Mouse (Mus musculus): ENCODE measurements around the gene Gltpd2. TPM values are rescaled to one million over a fixed set of nuclear protein-coding genes. Genes with fewer than 3 reads are reported as not detected.
"Not testable (repeated sequence)": the region's sequence is repeated elsewhere in the genome, so short reads cannot be mapped to it uniquely, and the experiment has no call there.

The Gltpd2 gene
- total RNA-seq (2021) = not detected
- long read RNA-seq, experiment 1 = 0 reads
- long read RNA-seq, experiment 2 = 0 reads

DNA sequence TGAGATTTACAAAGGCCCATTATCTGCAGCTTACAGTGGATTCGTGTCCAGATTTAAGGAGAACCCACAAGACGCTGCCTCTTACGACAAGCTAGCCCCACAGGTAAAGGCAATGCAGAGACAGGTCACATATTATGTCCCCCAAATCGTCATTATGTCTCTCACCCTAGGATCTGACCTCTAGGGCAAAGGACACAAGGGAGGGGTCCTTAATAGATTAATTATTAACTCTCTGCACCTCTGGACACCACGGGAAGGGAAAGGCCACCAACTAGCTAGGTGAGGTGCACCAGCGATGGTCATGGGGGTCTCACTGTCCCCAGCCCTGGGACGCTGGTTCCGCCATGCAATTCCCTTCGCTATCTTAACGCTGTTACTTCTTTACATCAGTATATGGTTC lies at the start of gene Gltpd2:
Gene Gltpd2 (plus strand): TSS at position 274 of the 400 bp plus-strand sequence.
- intact Hi-C loops (cut with DNase I) = no loop called here
- no peak for DNase-seq
- Histone ChIP-seq H3K4me3 (peak within 1 kb of the TSS; percentile 71), H3K27ac (peak within 1 kb of the TSS; percentile 83)
- no peak for TF ChIP-seq CTCF (IDR thresholded peaks at IDR 0.05)

DNA sequence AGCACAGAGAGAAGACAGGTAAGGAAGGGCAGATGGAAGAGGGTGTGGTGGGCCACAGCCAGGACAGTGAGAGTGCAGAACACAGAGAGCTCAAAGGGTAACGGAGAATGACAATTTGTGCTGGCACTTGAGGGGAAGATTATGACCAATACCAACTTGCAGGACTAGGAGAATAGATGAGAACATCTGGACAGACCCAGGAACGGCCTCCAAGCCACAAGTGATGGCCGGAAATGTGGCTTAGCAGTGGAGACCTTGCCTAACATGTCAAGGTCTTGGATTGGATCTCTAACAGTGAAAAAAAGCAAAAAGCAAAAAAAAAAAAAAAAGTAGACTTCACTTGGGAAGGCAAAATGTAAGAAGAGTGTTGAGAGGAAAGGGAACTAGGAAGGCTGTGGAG lies 49.2 kb upstream of the Gltpd2 start:
- no peak for TF ChIP-seq CTCF (IDR thresholded peaks at IDR 0.05)
- intact Hi-C loops (cut with DNase I) = no loop called here
- H3K27ac ChIP-seq = no peak overlapping the region

DNA sequence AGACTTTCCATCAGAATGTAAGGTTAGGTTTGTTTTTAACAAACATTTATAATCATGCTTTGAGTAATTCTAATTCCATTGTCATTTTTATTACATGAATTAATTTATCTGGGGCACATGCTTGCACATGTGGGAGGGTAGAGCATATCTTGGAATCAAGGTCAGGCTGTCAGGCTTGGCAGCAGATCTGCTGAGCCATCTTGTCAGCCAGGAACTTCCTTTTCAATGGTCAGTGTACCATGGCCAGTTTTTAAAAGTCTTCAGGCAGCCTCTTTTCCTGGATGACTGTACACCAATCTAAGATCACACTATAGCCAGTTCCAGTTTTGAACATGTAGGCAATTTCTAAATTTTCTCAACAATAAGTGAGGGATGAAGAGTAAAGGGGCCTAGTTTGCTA lies 46.3 kb upstream of the Gltpd2 start:
- no peak for DNase-seq
- Histone ChIP-seq H3K4me3 (no peak overlapping the region), H3K27ac (no peak overlapping the region)
- intact Hi-C loops (cut with DNase I) = no loop called here
- no peak for TF ChIP-seq CTCF (IDR thresholded peaks at IDR 0.05)

More for the DNA sequence above, 49.2 kb upstream of the Gltpd2 start:
- no peak for DNase-seq
- H3K4me3 ChIP-seq = no peak overlapping the region

DNA sequence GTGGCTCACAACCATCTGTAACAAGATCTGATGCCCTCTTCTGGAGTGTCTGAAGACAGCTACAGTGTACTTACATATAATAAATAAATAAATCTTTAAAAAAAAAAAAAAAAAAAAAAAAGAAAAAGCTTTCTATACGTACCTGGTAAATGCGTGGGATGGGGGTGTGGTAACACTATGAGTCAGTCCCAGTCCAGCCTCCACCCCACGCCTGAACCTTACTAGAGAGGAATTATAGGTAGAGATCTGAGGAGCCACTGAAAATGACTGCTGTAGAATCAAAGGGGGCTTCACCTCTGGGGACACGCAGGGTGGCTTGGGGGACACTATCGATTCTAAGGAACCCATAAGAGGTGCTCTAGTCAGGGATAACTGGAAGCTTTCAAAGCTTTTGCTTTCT lies 45.7 kb upstream of the Gltpd2 start:
- H3K4me3 ChIP-seq; DNase-seq; H3K27ac ChIP-seq; intact Hi-C loops (cut with DNase I): not testable (repeated sequence)

DNA sequence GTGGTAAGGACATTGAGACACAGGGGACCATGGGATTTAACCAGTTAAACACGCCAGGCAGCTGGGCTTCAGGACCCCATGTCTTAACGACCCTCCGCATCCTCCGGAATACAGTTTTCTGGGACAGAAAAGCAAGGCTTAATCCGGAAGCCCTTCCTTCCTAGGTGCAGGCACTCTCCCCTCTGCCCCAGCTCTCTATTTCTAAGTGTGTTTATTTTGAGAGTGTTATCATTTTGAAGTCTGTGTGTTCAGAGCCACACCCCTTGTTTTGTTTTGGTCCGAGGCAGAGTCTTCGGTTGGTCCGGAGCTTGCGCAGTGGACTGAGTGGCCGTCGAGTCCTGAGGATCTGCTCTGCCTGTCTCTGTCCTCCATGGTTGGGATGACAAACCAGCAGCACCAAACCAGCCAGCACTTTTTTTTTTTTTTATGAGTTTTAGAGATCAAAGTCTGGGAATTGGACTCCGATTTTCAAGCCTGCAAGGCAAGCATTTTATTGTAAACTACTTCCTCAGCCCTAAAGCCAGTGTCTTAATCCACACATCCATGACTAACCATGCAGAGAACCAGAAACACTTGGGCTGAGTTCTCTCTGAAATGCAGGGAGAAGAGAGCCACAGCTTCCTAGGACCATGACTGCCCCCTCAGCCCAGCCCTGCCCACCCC lies 44.0 kb upstream of the Gltpd2 start:
- DNase-seq = no peak
- TF ChIP-seq CTCF (IDR thresholded peaks at IDR 0.05) = no peak
- intact Hi-C loops (cut with DNase I) = no loop called here
- H3K4me3 ChIP-seq = no peak overlapping the region
- no peak overlapping the region for H3K27ac ChIP-seq

DNA sequence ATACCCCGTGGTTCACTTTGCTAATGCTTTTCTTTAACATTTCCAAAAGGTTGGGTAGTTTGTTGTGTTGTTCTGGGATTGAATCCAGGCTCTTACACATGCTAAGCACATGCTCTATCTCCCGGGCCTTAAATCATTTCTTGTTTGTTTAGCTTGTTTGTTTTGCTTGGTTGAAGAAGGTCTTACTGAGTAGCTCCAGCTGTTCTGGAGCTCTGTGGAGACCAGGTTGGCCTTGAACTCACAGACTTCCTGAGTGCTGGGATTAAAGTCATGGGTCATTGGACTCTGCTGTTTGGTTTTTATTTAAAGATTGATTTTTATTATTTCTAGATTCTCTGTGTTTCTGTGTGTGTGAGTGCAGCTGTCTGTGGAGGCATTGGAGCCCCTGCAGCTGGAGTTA lies 33.5 kb upstream of the Gltpd2 start:
- Histone ChIP-seq H3K27ac (no peak overlapping the region), H3K4me3 (no peak overlapping the region)
- intact Hi-C loops (cut with DNase I) = no loop called here
- DNase-seq = no peak
- TF ChIP-seq CTCF (IDR thresholded peaks at IDR 0.05) = no peak

DNA sequence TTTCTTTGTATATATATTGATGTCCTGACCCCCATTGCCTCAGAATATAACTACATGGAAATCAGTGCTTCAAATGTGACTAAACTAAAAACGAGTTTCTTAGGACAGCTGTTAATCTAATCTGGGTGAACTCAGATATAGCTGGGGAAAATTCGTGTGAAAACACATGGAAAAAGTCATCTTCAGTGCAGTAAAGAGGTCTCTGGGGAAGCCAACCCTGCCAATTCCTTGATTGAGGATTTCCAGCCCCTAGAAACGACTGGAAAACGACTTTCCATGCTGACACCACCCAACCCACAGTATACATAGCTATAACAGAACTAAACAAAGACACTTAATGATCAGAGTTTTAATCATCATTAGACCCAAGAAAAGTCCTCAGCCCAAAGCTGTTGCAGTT lies 31.2 kb upstream of the Gltpd2 start:
- DNase-seq = peak; percentile 33
- H3K4me3 ChIP-seq = no peak overlapping the region
- no peak for TF ChIP-seq CTCF (IDR thresholded peaks at IDR 0.05)
- intact Hi-C loops (cut with DNase I) = no loop called here
- H3K27ac ChIP-seq = no peak overlapping the region

DNA sequence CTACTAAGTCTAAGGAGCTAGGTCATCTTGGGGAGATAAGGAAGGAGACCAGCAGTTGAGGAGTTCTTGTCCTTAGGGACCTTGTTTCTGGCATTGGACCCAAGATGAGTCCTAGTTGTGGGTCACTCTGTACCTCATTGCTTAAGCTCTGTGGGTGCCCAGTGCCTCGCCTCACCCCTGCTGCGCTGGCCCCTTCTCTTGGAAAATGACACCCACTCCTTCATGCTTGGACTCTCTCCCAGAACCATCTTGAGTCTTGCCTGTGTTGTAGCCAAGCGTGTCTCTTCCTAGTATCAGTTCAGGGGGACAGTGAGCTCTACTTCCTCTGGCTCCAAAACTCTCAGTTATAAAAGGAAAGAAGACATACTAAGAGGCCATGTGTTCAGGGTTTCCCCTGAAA lies 29.9 kb upstream of the Gltpd2 start:
- intact Hi-C loops (cut with DNase I) = no loop called here
- TF ChIP-seq CTCF (IDR thresholded peaks at IDR 0.05) = no peak
- DNase-seq = peak; percentile 79
- H3K27ac ChIP-seq = peak overlapping the region; percentile 81
- no peak overlapping the region for H3K4me3 ChIP-seq

DNA sequence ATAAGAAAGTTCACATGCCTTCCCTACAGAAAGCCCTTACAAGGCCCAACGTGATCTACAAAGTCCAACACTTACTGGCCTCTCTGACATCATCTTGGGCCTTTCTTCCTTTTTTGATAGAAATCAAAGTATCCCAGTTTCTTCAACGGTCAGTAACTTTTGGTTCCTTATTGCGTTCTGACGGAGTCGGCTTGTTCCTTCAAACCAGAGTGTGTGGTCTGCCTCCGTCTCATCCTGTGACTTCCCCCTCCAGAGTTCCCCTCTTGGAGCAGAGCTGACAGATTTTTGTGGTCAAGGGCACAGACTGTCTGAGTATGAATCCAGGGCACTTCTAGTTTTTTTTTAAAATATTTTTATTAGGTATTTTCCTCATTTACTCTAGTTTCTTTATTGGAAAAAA lies 29.3 kb upstream of the Gltpd2 start:
- Histone ChIP-seq H3K4me3 (no peak overlapping the region), H3K27ac (peak overlapping the region; percentile 81)
- no peak for TF ChIP-seq CTCF (IDR thresholded peaks at IDR 0.05)
- intact Hi-C loops (cut with DNase I) = no loop called here
- no peak for DNase-seq

DNA sequence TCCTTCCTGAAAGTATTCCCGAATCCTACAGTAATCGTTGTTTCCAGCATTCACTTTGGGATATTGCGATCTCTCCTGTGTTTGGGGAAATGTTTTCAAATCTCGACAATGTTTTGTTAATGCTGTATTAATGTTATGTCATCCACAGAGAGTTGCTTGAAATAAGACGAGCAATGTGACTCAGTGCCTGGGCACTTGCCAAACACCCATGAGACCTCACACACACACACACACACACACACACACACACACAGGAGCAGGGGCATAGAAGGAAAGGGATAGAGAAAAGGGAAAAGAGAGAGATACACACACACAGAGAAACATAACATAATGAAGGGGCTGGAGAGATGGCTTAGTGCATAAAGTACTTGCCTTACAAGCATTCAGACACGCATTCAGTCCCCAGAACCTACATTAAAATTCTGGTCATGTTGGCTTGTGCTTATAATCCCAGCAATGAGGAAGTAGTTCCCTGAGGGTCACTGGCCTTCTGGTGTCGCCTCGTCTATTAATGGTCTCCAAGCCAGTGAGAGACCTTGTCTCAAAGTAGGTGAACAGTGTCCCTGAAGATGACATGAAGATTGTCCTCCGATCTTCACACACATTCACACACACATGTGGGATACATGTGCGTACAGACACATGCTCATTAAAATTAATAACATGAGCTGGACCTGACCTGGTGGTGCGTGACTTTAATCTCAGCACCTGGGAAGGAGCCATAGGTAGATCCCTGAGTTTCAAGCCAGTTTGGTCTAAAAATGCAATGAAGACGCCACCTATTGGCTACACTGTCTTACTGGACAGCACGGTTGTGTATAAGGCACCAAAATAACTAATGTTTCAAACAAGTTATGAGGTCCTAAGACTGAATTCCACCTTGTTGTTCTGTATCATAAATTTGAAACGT lies 19.2 kb upstream of the Gltpd2 start:
- intact Hi-C loops (cut with DNase I) = no loop called here
- peak; percentile 69 for TF ChIP-seq CTCF (IDR thresholded peaks at IDR 0.05)
- DNase-seq = no peak
- Histone ChIP-seq H3K27ac (no peak overlapping the region), H3K4me3 (no peak overlapping the region)

DNA sequence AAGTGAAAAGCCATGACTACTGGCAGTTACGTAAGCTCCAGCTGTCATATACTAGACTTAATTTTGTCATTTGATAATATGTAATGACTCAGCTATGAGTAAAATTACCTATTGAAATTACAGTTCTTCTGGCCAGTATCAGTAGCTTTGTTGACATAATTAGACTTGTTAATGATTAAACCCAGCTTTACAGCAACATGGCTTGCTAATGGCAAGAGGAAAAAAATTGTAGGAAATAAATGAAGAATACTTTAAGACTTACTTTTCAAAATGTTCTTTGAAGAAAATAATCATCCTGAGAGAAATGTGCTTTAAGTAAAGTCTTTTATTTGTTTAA lies 18.6 kb upstream of the Gltpd2 start:
- no peak for TF ChIP-seq CTCF (IDR thresholded peaks at IDR 0.05)
- intact Hi-C loops (cut with DNase I) = no loop called here
- DNase-seq = no peak
- Histone ChIP-seq H3K4me3 (no peak overlapping the region), H3K27ac (no peak overlapping the region)

DNA sequence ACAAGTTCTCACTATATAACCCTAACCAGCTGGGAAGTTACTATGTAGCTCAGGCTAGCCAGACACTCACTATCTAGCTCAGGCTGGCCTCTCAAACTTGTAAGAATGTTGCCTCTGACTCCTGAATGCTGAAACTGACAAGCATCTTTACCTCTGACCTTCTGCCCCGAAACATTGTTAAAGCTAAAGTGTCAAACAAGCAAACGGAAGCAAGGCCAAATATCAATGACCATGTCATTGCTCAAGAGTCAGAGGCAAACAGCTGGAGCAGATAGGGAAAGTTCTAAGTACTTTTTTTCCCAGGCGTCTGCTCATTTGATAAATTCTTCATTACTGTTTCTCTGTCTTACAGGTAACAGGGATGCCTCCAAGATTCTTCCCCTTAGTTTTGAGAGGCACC lies 17.0 kb upstream of the Gltpd2 start:
- Histone ChIP-seq H3K4me3 (no peak overlapping the region), H3K27ac (no peak overlapping the region)
- intact Hi-C loops (cut with DNase I) = no loop called here
- TF ChIP-seq CTCF (IDR thresholded peaks at IDR 0.05) = no peak
- DNase-seq = no peak

DNA sequence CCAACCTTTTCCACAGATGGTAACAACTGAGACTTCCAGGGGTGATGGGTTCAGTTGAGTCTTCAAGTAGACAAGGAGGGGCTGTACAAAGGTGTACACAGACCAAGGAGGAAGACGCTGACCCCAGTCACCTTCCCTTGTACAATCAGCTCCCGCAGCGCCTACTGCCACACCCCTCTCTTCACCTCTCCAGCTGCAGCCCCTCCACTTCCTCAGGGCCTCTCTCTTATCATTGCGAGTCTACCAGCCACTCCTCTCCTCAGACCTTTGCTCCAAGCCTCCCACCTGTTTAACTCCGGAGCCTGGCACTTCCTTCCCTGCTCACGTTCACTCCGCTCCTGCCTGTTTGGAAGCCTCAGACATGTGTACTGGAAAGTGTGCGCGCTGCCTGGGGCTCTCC lies 14.0 kb upstream of the Gltpd2 start, which contains the start of gene Tm4sf5:
Gene Tm4sf5 (plus strand): TSS at position 275 of the 400 bp plus-strand sequence.
- no peak for DNase-seq
- intact Hi-C loops (cut with DNase I) = no loop called here
- TF ChIP-seq CTCF (IDR thresholded peaks at IDR 0.05) = no peak

More for the DNA sequence above, 14.0 kb upstream of the Gltpd2 start, which contains the start of gene Tm4sf5:
- no peak within 1 kb of the TSS for H3K4me3 ChIP-seq
- no peak within 1 kb of the TSS for H3K27ac ChIP-seq

Measured in gastrocnemius, adult 2 months (tissue).